Comparison of ENCODE assay signal across 8 mouse cellular contexts in genomic region chr5:144256541-144256870, GRCm38 (mm10). TPM values are rescaled to one million over a fixed set of nuclear protein-coding genes. Genes with fewer than 3 reads are reported as not detected.
DNase-seq lines count a peak whose midpoint lies in the region; ATAC-seq and TF ChIP-seq lines count a peak whose summit lies in the region.

No protein-coding gene starts in this region.

- no peaks in the 10 kb centered on the region for H3K27me3 ChIP-seq in kidney, adult 2 months (replicated peaks; ENCODE audit: control insufficient read depth, insufficient read depth, low read length)
- H3K27me3 ChIP-seq in hindbrain, postnatal 0 days (ENCODE audit: insufficient read depth, low read length), result no peaks in the 10 kb centered on the region
- no peaks in the 10 kb centered on the region for H3K27me3 ChIP-seq in midbrain, embryonic 14.5 days (ENCODE audit: control insufficient read depth, insufficient read depth, low read length)

- peaks cover 39% of the 10 kb centered on the region for H3K4me1 ChIP-seq in kidney, adult 2 months (ENCODE audit: control insufficient read depth, insufficient read depth, low read length)
- H3K4me1 ChIP-seq in brown adipose tissue, adult 24 weeks (ENCODE audit: control insufficient read depth, insufficient read depth, insufficient read length, low read length), result peaks cover 43% of the 10 kb centered on the region
- H3K4me1 ChIP-seq in hindbrain, postnatal 0 days (ENCODE audit: insufficient read depth, low read length), result peaks cover 32% of the 10 kb centered on the region
- H3K4me1 ChIP-seq in midbrain, embryonic 14.5 days (ENCODE audit: control insufficient read depth, insufficient read depth, low read length), result peaks cover 35% of the 10 kb centered on the region

- H3K36me3 ChIP-seq in kidney, adult 2 months (ENCODE audit: control insufficient read depth, insufficient read depth, low read length), result no peaks in the 10 kb centered on the region; the same call in 1 of the 2 replicates
- H3K36me3 ChIP-seq in hindbrain, postnatal 0 days (ENCODE audit: insufficient read depth, low read length), result peaks cover 4% of the 10 kb centered on the region; the same call in 1 of the 2 replicates
- peaks cover 22% of the 10 kb centered on the region; the same call in 1 of the 2 replicates for H3K36me3 ChIP-seq in midbrain, embryonic 14.5 days (ENCODE audit: control insufficient read depth, insufficient read depth, low read length)

- no peak for TF ChIP-seq CTCF in kidney, adult 2 months (conservative IDR thresholded peaks at IDR 0.05; ENCODE audit: insufficient read depth, insufficient read length, low read depth, low read length)
- TF ChIP-seq CTCF in hindbrain, postnatal 0 days (IDR thresholded peaks at IDR 0.05; ENCODE audit: low read depth), result no peak

- TF ChIP-seq POLR2A in kidney, adult 2 months (IDR thresholded peaks at IDR 0.05; ENCODE audit: low read depth, low read length), result no peak

- WGBS in kidney, adult 2 months, result 4% methylated on average over 7 of the region's 7 CpGs
- 9% methylated on average over 7 of the region's 7 CpGs for WGBS in hindbrain, postnatal 0 days
- 9% methylated on average over 7 of the region's 7 CpGs for WGBS in midbrain, embryonic 14.5 days

- DNase-seq in kidney, adult 2 months, result no peak
- no peak for DNase-seq in kidney, postnatal 10 days
- no peak for DNase-seq in hindbrain, postnatal 0 days (ENCODE audit: low spot score)
- peak; percentile 30 for DNase-seq in midbrain, embryonic 14.5 days
- no peak for DNase-seq in right cerebral cortex, postnatal 14 days
- no peak for DNase-seq in left cerebral cortex, postnatal 36 days (ENCODE audit: low spot score in 2 of 2)
- DNase-seq in urinary bladder, postnatal 25 days (ENCODE audit: low spot score), result no peak

- H3K27ac ChIP-seq in kidney, adult 2 months (ENCODE audit: insufficient read depth, low read depth, low read length), result peak overlapping the region; percentile 86
- H3K27ac ChIP-seq in brown adipose tissue, adult 24 weeks (replicated peaks; ENCODE audit: low read depth, low read length), result peak overlapping the region; percentile 89
- H3K27ac ChIP-seq in hindbrain, postnatal 0 days, result peak overlapping the region; percentile 88
- peak overlapping the region; percentile 87 for H3K27ac ChIP-seq in midbrain, embryonic 14.5 days (replicated peaks; ENCODE audit: low read depth, low read length)

- H3K9ac ChIP-seq in hindbrain, postnatal 0 days (replicated peaks; ENCODE audit: low read length), result peak overlapping the region; percentile 96
- peak overlapping the region; percentile 96 for H3K9ac ChIP-seq in midbrain, embryonic 14.5 days (replicated peaks; ENCODE audit: low read length)

- intact Hi-C loops in left cerebral cortex, postnatal 36 days (cut with DNase I), result loop anchor here (5.0 kb wide), 1 partner anchor 34 kb away; the partner anchor contains the start of gene Tecpr1

- H3K4me3 ChIP-seq in kidney, adult 2 months (ENCODE audit: insufficient read depth, low read depth, low read length), result peak overlapping the region; percentile 92
- peak overlapping the region; percentile 96 for H3K4me3 ChIP-seq in brown adipose tissue, adult 24 weeks (ENCODE audit: insufficient read depth, low read depth, low read length)
- peak overlapping the region; percentile 97 for H3K4me3 ChIP-seq in hindbrain, postnatal 0 days (ENCODE audit: low read length)
- H3K4me3 ChIP-seq in midbrain, embryonic 14.5 days (replicated peaks; ENCODE audit: low read depth, low read length), result peak overlapping the region; percentile 99

- H3K4me2 ChIP-seq in hindbrain, postnatal 0 days (ENCODE audit: low read depth, low read length), result peak overlapping the region; percentile 73
- H3K4me2 ChIP-seq in midbrain, embryonic 14.5 days (ENCODE audit: low read length), result peak overlapping the region; percentile 84

- ATAC-seq in hindbrain, postnatal 0 days, result no peak
- no peak for ATAC-seq in midbrain, embryonic 14.5 days (ENCODE audit: low FRiP score, low TSS enrichment)

- no peaks in the 10 kb centered on the region for H3K9me3 ChIP-seq in hindbrain, postnatal 0 days (ENCODE audit: low read length)
- H3K9me3 ChIP-seq in midbrain, embryonic 14.5 days (ENCODE audit: control insufficient read depth, low read length), result no peaks in the 10 kb centered on the region

RNA-seq across cellular contexts. Expression of gene Bri3, which starts 12.3 kb away (rescaled TPM):
- polyA plus RNA-seq in kidney, adult 2 months (2012; rRNA removed), result 190 and 242 TPM in 2 replicates
- 230 and 282 TPM in 2 replicates for polyA plus RNA-seq in brown adipose tissue, adult 24 weeks (2012; ENCODE audit: insufficient read depth, insufficient read length, missing spikeins)
- total RNA-seq in hindbrain, postnatal 0 days (2014; rRNA removed), result 18.2 and 22.1 TPM in 2 replicates
- polyA plus RNA-seq in hindbrain, postnatal 0 days (2015; fragmentation: Nextera tagmentation; extraction: Ambion mirVana), result 113 and 114 TPM in 2 replicates
- 125 and 144 TPM in 2 replicates for polyA plus RNA-seq in midbrain, embryonic 14.5 days (2014; fragmentation: Nextera tagmentation; extraction: Ambion mirVana)
- total RNA-seq in left cerebral cortex, postnatal 36 days (2021), result 10 to 100 TPM; 68.4 to 79.1 TPM

RNA-seq across cellular contexts. Expression of gene Tecpr1, which starts 33.1 kb away (rescaled TPM):
- 35.6 and 36.6 TPM in 2 replicates for polyA plus RNA-seq in kidney, adult 2 months (2012; rRNA removed)
- polyA plus RNA-seq in brown adipose tissue, adult 24 weeks (2012; ENCODE audit: insufficient read depth, insufficient read length, missing spikeins), result 25.9 and 41.4 TPM in 2 replicates
- 66.2 and 77.5 TPM in 2 replicates for total RNA-seq in hindbrain, postnatal 0 days (2014; rRNA removed)
- polyA plus RNA-seq in hindbrain, postnatal 0 days (2015; fragmentation: Nextera tagmentation; extraction: Ambion mirVana), result 34.1 and 34.7 TPM in 2 replicates
- 35.3 and 36.8 TPM in 2 replicates for polyA plus RNA-seq in midbrain, embryonic 14.5 days (2014; fragmentation: Nextera tagmentation; extraction: Ambion mirVana)
- total RNA-seq in left cerebral cortex, postnatal 36 days (2021), result 10 to 100 TPM; 86.2 to 93.0 TPM
